Mouse (Mus musculus): ENCODE measurements around the gene Gkn1.

Gkn1 gene

GRCm38 (mm10) chr6:87323381-87323780 lies 27.4 kb downstream of the Gkn1 start:
- DNase-seq (ENCODE audit: low spot score), result no peak

GRCm38 (mm10) chr6:87318651-87319050 lies 32.1 kb downstream of the Gkn1 start:
- DNase-seq (ENCODE audit: low spot score), result no peak

GRCm38 (mm10) chr6:87316966-87317365 lies 33.8 kb downstream of the Gkn1 start:
- no peak for DNase-seq (ENCODE audit: low spot score)

GRCm38 (mm10) chr6:87312761-87313160 lies 38.0 kb downstream of the Gkn1 start:
- no peak for DNase-seq (ENCODE audit: low spot score)

GRCm38 (mm10) chr6:87304486-87304885 lies 46.3 kb downstream of the Gkn1 start:
- DNase-seq (ENCODE audit: low spot score), result no peak

GRCm38 (mm10) chr6:87302746-87303145 lies 48.0 kb downstream of the Gkn1 start:
- no peak for DNase-seq (ENCODE audit: low spot score)

- DNase-seq (ENCODE audit: low spot score), result no peak
Measured at GRCm38 (mm10) chr6:87301991-87302390, 48.8 kb downstream of the Gkn1 start.
